Mouse (Mus musculus) left cerebral cortex, adult 9 months (tissue): ENCODE measurements around the gene Gpx7.
A peak's percentile ranks its signal among the peaks of the same experiment; 100 is the strongest.

Source experiments
- DNase-seq, 2 experiments: peaks; one replicate each; pipeline ENCODE4 v3.0.0; 2022; ENCODE audit warnings: low spot score in 2 of 2

Gene Gpx7

GRCm38 (mm10) chr4:108406861-108407401, at the start of gene Gpx7:
Gene Gpx7 (minus strand): TSS chr4:108406961.
- DNase-seq = peak in 1 of 2 experiments; percentile 10

- no peak for DNase-seq
These were observed 49.3 kb upstream of the Gpx7 start for GRCm38 (mm10) chr4:108456028-108456427.

GRCm38 (mm10) chr4:108448091-108448490, 41.3 kb upstream of the Gpx7 start:
- no peak for DNase-seq

GRCm38 (mm10) chr4:108438082-108438840, 31.5 kb upstream of the Gpx7 start:
- DNase-seq = no peak

- no peak for DNase-seq
These were observed 29.5 kb upstream of the Gpx7 start for GRCm38 (mm10) chr4:108436225-108436624.

- no peak for DNase-seq
These were observed 28.9 kb upstream of the Gpx7 start for GRCm38 (mm10) chr4:108435646-108436045.

GRCm38 (mm10) chr4:108434781-108435180, 28.0 kb upstream of the Gpx7 start:
- no peak for DNase-seq

GRCm38 (mm10) chr4:108434221-108434620, 27.5 kb upstream of the Gpx7 start:
- no peak for DNase-seq

- DNase-seq = no peak
These were observed 26.6 kb upstream of the Gpx7 start for GRCm38 (mm10) chr4:108433341-108433740.

- DNase-seq = no peak
These were observed 24.8 kb upstream of the Gpx7 start for GRCm38 (mm10) chr4:108431561-108431936.

GRCm38 (mm10) chr4:108430656-108431560, 24.1 kb upstream of the Gpx7 start:
- DNase-seq = no peak

- no peak for DNase-seq
These were observed 21.6 kb upstream of the Gpx7 start for GRCm38 (mm10) chr4:108428341-108428721.

- no peak for DNase-seq
These were observed 21.1 kb upstream of the Gpx7 start for GRCm38 (mm10) chr4:108427719-108428340.

GRCm38 (mm10) chr4:108424587-108424986, 17.8 kb upstream of the Gpx7 start:
- DNase-seq = no peak

- no peak for DNase-seq
These were observed 860 bp upstream of the Gpx7 start for GRCm38 (mm10) chr4:108407621-108408020.

- DNase-seq = peak; percentile 28 to 65
These were observed 462 bp downstream of the Gpx7 start for GRCm38 (mm10) chr4:108406138-108406860.

- DNase-seq = no peak
These were observed 1.0 kb downstream of the Gpx7 start for GRCm38 (mm10) chr4:108405766-108406137.

- DNase-seq = no peak
These were observed 2.7 kb downstream of the Gpx7 start for GRCm38 (mm10) chr4:108403861-108404635.

- DNase-seq = no peak
These were observed 6.4 kb downstream of the Gpx7 start for GRCm38 (mm10) chr4:108400395-108400794.

- DNase-seq = no peak
These were observed 12.5 kb downstream of the Gpx7 start for GRCm38 (mm10) chr4:108394236-108394635.

- DNase-seq = no peak
These were observed 14.2 kb downstream of the Gpx7 start for GRCm38 (mm10) chr4:108392558-108392957.
